Mouse (Mus musculus) adrenal gland (tissue): ENCODE measurements around the gene Whamm.

ENCODE experiments used
- intact Hi-C: fragments of 180-260 bp; cut with DNase I; formaldehyde crosslinking; loops from one replicate; pipeline ENCODE4 v1.15.1; 2025
- long read RNA-seq, 2 experiments: library from polyadenylated mRNA; unstranded; transcript quantifications; one replicate each; pipeline ENCODE4 v2.0.0; 2020; ENCODE audit warnings: borderline replicate concordance in 1 of 2; ENCODE audit not compliant: insufficient replicate concordance in 1 of 2

Gene Whamm
- long read RNA-seq, experiment 1, partial matches to known transcripts = 2 of 2 reads
- long read RNA-seq, experiment 1, other reads (novel, unspliced or antisense) = 0 of 2 reads
- long read RNA-seq, experiment 2, partial matches to known transcripts = 9 of 13 reads
- long read RNA-seq, experiment 2, other reads (novel, unspliced or antisense) = 3 of 13 reads

- intact Hi-C loops = loop anchor here (5.0 to 10.0 kb wide), 2 partner anchors 114 to 227 kb away; partner anchors contain the start of genes Cpeb1 and Rps17
Measured at GRCm38 (mm10) chr7:81571108-81571940, at the start of gene Whamm. TSS of gene Whamm (plus strand) at chr7:81571266.

- intact Hi-C loops = loop anchor here (5.0 kb wide), 1 partner anchor 44 kb away; the partner anchor contains the start of gene Fsd2
Measured at GRCm38 (mm10) chr7:81523008-81523662, 47.9 kb upstream of the Whamm start.

GRCm38 (mm10) chr7:81523663-81524017 is 47.4 kb upstream of the Whamm start:
- intact Hi-C loops = loop anchor here (5.0 kb wide), 1 partner anchor 44 kb away; the partner anchor contains the start of gene Fsd2

- intact Hi-C loops = no loop called here
Measured at GRCm38 (mm10) chr7:81528918-81529317, 42.1 kb upstream of the Whamm start.

- intact Hi-C loops = no loop called here
Measured at GRCm38 (mm10) chr7:81531462-81531861, 39.6 kb upstream of the Whamm start.

GRCm38 (mm10) chr7:81536478-81536877 is 34.6 kb upstream of the Whamm start:
- intact Hi-C loops = no loop called here

GRCm38 (mm10) chr7:81538070-81538675 is 32.9 kb upstream of the Whamm start:
- intact Hi-C loops = no loop called here

GRCm38 (mm10) chr7:81539565-81539964 is 31.5 kb upstream of the Whamm start:
- intact Hi-C loops = no loop called here

- intact Hi-C loops = no loop called here
Measured at GRCm38 (mm10) chr7:81540999-81541398, 30.1 kb upstream of the Whamm start.

- intact Hi-C loops = no loop called here
Measured at GRCm38 (mm10) chr7:81541924-81542524, 29.0 kb upstream of the Whamm start.

GRCm38 (mm10) chr7:81542934-81543333 is 28.1 kb upstream of the Whamm start:
- intact Hi-C loops = no loop called here

GRCm38 (mm10) chr7:81548864-81549263 is 22.2 kb upstream of the Whamm start:
- intact Hi-C loops = no loop called here

GRCm38 (mm10) chr7:81553589-81553988 is 17.5 kb upstream of the Whamm start:
- intact Hi-C loops = no loop called here

GRCm38 (mm10) chr7:81554369-81554768 is 16.7 kb upstream of the Whamm start:
- intact Hi-C loops = no loop called here

- intact Hi-C loops = no loop called here
Measured at GRCm38 (mm10) chr7:81556839-81557238, 14.2 kb upstream of the Whamm start.

- intact Hi-C loops = no loop called here
Measured at GRCm38 (mm10) chr7:81557252-81557984, 13.6 kb upstream of the Whamm start.

- intact Hi-C loops = no loop called here
Measured at GRCm38 (mm10) chr7:81557985-81558360, 13.1 kb upstream of the Whamm start.

- intact Hi-C loops = no loop called here
Measured at GRCm38 (mm10) chr7:81559231-81559980, 11.7 kb upstream of the Whamm start.

GRCm38 (mm10) chr7:81560101-81561049 is 10.7 kb upstream of the Whamm start:
- intact Hi-C loops = no loop called here
